Mouse (Mus musculus) cerebellum, adult 2 months (tissue): Measurements from ENCODE around the gene Sik3.

Experiments
- CTCF ChIP-seq: fragments of 200-500 bp; IDR thresholded peaks from 2 replicates; pipeline ENCODE4 v1.5.1; 2011; ENCODE audit warnings: low read depth, mild to moderate bottlenecking, control low read depth, low read length, moderate library complexity, borderline replicate concordance; ENCODE audit not compliant: insufficient read depth
- POLR2A ChIP-seq: fragments of 200-500 bp; IDR thresholded peaks from 2 replicates; pipeline ENCODE4 v1.6.1; 2011; ENCODE audit warnings: low read length, control low read depth, borderline replicate concordance; ENCODE audit not compliant: insufficient read depth

DNA sequence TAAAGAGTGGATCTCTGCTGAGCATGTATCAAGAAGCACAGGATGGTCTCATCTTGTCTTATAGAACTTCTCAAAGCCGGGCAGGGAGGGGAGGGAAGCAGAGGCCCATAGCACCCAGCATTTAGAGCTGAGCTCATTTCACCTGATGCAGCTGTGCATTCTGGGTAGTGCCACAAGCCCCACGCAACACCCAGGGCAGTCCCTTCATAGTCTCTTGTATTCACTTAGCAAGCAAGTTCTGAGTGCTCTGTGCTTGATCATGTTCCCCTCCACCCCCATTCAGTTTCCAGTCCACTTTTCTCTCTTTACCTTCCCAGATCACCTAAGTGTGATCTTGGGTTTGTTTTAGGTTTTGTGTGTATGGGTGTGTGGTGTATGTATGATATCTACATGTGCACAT is 159.6 kb downstream of the Sik3 start:
- TF ChIP-seq POLR2A (no peak), CTCF (no peak)
